Mouse (Mus musculus) layer of hippocampus, postnatal 36 days (tissue): Measurements from ENCODE around the gene Fxr2. TPM values are rescaled to one million over a fixed set of nuclear protein-coding genes. Genes with fewer than 3 reads are reported as not detected.
A peak's percentile ranks its signal among the peaks of the same experiment; 100 is the strongest.

ENCODE experiments used
- DNase-seq, 2 experiments: peaks; one replicate each; pipeline ENCODE4 v3.0.0; 2022
- total RNA-seq, 2 experiments: library from RNA; stranded (reverse); gene quantifications; 2 replicates each; pipeline ENCODE4 v1.2.3; 2021

The Fxr2 gene
- 100 to 1,000 TPM; 147 to 153 TPM for total RNA-seq

DNA sequence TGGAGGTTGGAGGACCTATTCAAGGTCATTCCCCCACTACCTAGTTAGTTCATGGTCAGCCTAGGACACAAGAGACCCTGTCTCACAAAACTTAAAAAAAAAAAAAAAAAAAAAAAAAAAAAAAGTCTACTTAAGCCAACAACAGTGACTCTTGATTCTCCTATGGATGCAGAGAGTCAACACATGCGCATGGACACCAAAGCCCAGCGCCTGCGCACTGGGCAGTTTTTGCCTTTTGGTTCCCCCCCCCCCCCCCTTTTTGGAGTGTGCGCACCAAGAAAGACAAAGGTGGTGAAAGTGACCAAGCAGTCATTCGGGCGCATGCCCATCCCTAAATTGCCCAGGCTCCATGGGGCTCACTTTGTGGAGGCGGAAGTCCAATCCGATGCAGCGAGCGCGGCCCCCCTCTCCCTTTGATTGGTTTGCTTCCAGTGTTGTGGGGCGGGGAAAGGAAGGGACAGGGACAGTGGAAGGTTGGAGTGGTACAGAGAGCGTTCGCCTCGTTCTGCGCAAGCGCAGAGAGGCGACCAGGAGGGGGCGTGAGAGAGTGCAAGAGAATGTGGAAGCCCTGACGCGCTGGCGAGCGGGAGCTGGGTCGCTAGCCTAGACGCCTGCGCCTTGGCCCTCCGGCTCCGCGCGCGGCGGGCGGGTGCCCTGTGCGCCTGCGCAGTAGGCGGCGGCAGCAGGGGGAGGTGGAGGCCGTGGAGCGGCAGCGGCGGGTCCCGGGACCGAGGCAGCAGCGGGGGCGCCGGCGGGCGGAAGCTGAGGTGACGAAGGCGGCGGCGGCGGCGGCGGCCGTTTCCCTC is at the start of gene Fxr2:
Gene Fxr2, plus strand, starts transcription at position 707 of the 806 bp plus-strand sequence.
- DNase-seq, result peak; percentile 100

DNA sequence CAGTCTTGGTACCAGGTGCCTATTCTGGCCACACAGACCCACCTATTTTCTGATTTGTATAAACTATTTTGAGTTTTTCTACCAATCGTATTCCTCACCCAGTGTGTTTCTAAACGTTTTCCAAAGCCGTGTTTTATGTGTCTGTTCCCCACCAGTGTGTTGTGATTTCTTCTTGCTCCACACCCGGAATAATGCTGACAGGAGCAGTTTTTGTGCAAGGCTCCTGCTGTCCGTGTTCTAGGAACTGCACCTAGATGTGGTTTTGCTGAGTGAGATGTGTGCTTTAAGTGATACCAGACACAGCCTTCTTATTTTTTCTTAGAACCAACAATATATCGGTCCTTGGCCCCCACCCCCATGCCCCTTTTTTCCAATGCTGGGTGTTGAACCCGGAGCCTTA is 48.8 kb upstream of the Fxr2 start:
- no peak for DNase-seq

DNA sequence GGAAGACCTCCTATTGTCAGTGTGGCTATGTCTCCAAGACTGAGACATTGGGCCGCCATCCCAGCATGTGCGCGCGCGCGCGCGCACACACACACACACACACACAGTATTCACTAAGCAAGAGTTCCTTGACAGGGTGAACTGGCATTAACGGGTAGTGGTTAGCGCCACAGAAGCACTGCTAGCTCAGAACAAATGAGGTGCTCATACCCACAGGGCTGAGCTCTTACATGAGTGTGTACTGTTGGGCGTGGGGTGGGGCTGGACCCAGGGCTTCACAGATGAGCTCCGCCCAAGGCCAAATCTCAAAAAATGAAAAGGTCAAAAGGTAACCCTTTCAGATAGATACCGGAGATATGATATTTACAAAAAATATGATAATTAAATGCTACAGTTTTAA is 47.9 kb upstream of the Fxr2 start:
- no peak for DNase-seq

DNA sequence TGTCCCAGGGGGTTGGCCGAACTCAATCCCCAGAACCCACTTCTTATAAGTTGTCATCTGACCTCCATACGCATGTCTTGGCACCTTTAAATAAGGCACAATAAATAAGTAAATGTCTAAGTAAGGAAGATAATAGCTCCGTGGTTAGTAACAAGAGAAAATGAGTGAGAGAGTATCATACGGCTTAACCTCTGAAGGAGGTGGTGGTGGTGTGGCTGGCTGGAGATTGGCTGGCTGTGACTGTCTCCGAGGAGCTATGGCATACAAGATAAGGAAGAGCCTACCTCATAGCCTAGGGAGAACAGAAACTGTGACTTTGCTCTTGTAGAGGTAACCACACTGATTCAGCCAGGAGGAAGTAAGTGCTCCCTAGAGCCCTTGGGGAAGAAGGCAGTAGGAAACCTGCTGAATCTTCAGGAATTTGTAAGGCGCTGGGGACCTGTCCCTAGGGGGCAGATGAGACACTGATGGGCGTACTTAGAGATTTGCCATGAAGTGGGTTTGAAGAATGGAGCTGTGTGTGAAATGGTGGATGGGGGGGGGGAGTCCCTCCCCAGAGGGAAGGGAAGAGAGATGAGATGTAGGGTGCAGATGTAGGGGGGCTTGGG is 47.0 kb upstream of the Fxr2 start:
- DNase-seq, result no peak

DNA sequence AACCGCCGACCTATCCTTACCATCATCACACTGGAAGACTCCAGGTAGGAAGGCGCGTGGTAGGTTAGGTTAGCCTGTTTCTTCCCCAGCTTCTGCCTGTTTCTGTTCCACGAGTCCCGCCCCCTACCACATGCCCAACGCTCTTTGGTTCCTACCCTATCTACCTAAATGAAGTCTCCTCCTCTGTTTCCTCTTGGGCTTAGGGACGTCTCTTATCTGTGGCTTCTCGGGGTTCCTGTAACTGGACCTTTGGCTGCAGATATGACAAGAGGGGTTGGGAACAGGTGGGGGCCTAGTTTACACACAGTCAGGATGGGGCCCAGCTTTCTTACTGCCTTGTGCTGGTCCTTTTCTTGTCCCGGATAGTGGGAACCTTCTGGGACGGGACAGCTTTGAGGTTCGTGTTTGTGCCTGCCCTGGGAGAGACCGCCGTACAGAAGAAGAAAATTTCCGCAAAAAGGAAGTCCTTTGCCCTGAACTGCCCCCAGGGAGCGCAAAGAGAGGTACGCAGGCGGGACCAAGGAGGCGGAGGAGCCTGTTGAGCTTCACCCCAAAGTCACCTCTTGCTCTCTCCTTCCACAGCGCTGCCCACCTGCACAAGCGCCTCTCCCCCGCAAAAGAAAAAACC is 43.5 kb upstream of the Fxr2 start:
- no peak for DNase-seq

DNA sequence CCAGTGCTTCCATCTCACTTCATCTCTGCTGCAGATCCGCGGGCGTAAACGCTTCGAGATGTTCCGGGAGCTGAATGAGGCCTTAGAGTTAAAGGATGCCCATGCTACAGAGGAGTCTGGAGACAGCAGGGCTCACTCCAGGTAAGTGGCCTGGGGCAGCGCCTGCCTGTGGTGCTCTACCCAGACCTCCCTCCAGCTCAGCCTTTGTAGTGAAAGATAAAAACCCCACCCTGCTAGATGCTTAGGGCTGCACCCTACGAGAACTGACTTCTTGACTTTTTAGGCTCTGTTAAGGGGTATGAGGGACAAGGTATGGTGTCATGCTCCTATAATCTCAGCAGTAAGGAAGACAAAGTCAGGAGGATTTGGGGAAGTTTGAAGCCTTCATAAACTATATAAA is 42.2 kb upstream of the Fxr2 start:
- DNase-seq, result no peak

DNA sequence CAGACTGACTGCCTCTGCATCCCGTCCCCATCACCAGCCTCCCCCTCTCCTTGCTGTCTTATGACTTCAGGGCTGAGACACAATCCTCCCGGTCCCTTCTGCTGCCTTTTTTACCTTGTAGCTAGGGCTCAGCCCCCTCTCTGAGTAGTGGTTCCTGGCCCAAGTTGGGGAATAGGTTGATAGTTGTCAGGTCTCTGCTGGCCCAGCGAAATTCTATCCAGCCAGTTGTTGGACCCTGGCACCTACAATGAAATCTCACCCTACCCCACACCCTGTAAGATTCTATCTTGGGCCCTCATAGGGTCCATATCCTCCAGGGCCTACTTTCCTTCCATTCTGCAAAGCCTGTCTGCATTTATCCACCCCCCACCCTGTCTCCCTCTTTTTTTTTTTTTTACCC is 41.4 kb upstream of the Fxr2 start:
- DNase-seq, result no peak

DNA sequence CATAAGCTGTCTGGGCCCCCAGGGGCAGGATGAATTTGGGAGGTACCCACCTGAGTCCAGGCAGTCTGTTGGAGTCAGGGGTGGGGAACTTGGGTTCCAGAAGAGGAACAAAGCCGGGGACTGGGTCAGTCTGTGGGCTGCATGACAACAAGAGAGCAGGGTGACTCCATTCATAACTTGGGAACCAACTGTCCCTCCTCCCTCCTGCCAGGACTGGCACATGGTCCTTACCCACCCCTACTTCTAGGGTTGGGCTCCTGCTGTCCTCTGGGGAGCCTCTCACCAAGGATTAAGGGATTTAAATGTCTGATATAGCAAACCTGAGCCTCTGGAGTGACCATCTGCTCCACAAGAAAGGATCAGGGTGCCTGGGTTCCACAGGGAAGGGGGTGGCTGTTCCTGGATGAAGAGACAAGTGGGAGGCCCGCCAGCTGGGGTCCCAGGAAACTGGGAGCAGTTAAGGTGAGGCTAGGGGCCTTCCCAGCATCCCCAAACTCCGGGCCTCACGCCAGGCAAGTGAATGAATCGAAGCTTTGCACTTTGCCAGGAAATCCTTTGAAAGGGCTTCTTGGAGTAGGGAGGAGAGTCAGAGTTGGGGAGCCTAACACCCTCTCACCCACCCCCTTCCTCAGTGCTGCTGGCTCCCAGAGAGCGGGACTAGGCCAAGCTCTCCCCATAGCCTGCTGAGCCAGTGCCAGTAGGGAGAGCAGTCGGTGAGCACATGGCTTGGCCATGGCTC is 40.7 kb upstream of the Fxr2 start:
- DNase-seq, result peak; percentile 72 to 82

DNA sequence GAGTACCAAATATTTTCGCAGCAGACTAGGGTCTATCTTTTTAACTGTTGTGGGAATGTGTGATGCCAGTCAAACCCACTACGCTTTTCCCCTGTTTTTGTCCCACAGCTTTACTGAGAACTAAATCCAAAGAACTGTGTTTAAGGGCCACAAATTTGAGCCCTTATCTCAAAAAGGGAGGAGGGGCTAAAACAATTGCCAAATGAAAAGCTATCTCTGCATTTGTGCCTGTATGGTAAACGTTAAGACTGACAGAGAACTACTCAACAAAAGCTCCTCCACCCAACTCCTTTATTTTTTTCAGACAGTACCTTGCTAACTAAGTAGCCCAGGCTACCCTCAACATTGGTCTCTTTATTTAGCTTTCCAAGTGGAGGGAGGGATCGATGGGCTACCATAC is 40.0 kb upstream of the Fxr2 start:
- DNase-seq, result no peak

DNA sequence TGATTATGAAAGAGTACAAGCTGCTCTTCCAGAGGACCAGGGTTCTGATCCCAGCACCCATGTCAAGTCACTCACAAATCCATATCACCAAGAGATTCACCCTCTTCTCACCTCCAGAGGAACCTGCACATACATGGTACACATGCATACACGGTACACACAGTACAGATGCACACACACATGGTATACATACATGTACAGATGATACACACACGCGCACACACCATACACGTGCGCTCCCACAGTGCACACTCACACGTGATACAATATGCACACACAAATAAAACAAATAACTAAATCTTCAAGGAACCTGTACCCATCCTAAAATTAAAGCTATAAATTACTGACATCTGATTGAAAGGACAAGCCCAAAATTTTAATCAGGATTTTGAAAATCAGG is 37.9 kb upstream of the Fxr2 start:
- DNase-seq, result no peak

DNA sequence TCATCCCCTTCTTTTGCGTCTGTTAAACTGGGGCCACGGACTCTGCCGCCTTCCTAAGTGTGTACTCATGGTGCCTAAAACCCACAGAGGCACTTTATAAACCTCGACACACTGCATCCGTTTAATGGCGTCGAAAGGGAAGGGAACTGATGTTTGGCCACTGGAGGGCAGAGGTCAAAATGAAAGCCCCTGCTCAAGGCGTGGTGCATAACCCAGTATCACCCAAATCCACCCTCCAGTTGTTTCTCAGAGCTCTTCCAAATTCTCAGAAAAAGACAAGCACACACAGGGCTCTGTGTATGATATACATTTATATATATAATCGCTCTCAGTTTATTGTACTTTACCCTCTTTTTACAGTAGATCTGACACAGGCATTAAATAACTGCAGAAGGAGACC is 33.4 kb upstream of the Fxr2 start:
- DNase-seq, result no peak

DNA sequence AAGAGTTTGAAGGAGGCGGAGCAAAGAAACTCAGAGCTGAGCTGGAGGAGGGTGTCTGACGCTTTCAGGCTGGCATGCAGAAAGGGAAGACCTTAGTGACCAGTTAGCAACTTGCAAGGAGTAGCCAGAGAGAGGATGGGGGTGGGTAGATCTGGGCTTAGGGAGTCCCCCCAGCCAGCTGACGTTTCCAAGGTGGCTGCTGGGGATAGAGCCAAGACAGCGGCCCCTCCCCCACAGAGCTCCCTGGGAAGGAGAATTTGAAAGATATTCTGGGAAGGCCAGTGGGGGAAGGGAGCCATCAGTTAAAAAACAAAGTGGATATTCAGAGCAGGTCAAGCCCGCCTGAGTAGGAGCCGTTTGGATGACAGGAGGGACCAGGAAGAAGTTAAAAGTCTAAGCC is 32.7 kb upstream of the Fxr2 start:
- peak; percentile 73 to 75 for DNase-seq

DNA sequence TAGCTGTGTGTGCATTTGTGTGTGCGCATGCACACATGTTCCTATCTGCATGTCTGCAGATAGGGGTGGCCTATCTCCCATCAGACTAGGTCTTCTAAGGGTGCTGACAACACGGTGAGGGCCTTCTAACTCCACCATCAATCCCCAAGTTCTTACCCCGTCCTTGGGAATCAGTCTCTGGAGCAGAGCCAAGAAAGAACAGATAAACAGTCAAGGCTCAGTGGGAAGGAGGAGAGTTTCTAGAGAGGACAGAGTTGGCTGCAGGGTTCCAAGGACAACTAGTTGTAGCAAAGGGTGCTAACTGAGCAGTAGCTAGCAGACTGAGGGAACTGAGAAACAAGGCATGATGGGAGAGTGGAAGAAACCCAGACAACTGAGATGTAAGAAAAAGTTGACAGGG is 31.0 kb upstream of the Fxr2 start:
- no peak for DNase-seq

DNA sequence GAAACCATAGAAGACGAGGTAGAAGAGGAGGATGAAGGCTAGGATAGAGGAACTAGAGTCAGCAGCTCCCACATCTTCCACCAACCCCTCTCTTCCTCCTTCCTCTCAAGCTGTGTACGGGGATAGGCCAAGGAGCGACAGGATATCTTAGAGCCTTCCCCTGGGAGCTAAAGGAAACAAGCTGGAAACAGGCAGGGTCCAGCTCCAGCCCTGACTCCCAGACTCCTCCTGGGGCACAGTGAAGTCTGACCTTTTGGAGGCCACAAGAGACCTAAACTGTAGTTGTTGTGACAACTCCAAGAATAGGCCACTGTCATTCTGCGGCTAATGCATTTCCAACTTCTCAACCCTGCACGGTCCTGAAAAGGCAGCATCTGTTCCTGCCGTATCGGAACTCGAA is 29.3 kb upstream of the Fxr2 start:
- no peak for DNase-seq

DNA sequence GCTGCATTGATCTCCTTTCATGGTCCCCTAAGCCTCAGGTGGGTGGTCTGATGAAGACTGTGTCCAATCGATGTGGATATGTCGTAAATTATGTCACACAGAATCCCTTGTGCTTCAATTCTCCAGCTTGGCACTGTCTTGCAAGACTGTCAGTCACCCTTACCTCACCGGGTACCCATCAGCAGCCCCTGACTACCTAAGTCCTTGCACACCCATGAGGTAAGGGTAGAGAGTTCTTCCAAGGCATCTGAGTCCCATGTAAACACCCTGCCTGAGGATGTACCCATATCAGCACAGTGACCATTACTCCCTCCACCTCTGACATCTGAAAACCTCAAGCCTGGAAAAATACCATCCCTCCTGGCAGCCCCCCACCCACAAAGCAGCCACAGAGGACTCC is 28.4 kb upstream of the Fxr2 start:
- DNase-seq, result no peak

DNA sequence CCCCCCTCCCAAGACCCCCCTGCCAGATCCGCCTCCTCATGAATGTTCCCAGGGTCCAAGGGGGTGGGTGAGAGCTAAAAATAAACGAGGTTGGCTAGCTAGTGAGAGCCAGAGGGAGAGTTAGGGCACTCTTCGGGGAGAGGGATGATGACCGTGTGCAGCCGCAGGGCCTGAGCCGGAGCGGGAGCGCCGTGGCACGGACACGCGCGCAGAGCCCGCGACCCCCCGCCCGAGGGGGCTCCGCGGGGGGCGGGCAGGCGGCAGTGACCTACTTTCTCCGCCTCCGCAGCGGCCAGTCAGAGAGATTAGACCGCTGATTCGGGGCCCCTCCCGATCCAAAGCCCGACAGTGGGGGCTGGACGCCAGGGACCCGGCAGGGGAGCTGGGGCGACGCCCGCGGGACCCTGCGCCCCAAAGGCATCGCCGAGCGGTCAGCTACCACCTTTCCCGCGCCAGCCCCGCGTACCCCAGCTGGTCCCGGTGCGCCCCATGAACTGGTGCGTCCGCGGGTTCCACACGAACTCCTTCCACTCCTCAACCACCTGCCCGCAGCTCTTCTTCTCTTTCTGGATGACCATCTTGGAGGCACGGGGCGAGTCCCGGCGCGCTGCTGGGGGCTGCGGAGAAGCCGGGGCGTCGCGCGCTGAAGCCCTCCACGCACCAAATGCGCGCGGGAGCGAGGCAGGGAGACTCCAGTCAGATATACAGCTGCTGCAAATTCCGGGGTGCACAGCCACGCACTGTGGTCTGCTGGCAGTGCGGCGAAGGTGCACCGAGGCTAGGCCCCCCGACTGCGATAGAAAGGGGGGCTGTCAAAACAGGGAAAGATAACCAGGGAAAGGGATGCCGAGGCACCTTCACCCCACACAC is 27.8 kb upstream of the Fxr2 start:
- DNase-seq, result peak in 1 of 2 experiments; percentile 53

DNA sequence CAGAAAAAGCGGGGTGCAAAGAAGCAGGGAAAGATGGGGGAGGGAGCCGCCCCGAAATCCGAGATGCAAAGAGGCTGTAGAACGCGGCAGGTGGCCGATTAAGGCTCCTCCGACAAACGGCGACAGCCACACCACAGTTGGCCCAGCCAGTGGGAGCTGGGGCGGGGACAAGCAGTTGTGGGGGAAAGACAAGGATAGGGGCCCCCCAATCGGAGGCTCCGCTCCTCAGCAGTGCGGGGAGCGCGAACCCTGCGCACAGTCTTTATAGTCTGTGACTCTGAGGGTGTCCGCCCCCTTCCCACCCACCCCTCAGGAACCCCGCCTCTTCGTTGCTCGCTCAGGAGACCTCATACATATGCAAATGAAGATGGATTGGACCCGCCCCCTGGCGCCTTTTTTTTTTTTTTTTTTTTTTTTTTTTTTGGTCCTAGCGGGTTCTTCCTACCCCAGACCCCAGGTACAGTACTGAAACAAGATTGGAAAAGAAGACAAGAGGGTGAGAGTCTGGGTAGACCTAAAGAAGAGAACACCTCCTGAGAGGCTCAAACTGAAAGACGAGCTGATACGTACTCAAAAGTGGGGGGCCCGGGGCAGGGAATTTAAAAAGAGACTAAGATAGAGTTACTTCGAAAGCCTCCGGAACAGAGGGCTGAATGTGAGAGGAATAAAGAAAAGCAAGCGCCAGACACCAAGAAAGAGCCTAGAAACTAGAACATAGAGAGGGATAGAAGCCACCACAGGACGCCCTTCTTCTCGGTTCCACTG is 26.9 kb upstream of the Fxr2 start, which contains the start of gene Atp1b2:
Gene Atp1b2, minus strand, starts transcription at position 217 of the 765 bp plus-strand sequence.
- peak; percentile 85 for DNase-seq

DNA sequence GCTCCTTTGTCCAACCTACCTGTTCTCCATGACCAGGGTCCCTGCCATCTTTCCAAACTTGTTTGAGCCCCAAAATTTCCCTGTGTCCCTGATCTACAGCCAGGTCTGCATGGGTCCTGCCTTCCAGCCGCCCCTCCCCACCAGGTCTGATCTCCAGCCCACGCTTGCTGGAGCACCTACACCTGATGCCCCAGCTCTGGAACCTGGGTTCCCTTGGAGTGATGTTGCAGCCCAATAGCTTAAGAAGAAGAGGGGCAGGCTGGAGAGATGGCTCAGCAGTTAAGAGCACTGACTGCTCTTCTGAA is 26.3 kb upstream of the Fxr2 start:
- no peak for DNase-seq

DNA sequence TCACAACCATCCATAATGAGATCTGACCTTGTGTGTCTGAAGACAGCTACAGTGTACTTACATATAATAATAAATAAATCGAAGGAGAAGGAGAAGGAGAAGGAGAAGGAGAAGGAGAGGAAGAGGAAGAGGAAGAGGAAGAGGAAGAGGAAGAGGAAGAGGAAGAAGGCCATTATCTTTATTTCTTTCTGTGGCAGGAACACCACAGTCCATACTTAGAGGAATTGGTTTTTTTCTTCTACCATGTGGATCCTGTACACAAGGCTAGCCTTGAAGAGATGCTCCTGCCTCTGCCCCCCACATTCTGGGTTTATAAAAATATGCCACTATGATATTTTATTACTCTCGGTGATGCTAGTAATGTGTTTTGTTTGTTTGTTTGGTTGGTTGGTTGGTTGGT is 26.0 kb upstream of the Fxr2 start:
- no peak for DNase-seq

DNA sequence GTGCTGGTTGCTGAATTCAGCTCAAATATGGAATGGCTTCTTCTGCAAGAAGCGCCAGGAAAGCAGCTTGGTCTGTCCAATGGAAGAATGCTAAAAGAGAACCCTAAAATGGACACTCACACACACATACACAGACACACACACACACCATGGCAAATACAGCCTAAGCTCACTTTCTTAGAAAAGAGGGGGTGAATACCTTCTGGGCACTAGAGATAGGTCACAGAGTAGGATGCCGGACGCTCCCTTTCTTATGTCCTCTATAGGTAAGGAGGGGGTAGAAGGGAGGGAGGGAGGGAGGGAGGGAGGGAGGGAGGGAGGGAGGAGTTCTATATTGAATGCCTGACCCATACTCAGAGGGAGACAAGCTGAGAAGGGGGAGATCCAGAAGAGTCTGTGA is 24.3 kb upstream of the Fxr2 start:
- DNase-seq, result no peak

DNA sequence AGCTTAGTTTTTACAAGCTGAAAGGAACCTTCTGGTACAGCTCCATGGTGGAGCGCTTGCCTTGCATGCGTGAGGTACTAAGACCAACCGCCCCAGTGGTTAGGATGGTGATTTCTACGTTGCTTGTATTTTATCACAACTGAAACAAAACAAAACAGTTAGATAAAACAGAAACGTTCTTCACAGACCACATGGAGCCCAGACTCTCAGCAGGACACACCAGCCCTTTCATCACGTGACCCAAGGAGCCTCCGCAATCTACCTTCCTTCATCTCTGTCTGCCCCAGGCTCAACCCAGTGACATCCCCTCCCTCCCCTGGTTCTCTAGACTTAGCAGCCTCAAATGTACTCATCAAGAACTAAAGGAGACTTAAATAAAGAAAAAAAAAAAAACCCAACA is 23.4 kb upstream of the Fxr2 start:
- no peak for DNase-seq

DNA sequence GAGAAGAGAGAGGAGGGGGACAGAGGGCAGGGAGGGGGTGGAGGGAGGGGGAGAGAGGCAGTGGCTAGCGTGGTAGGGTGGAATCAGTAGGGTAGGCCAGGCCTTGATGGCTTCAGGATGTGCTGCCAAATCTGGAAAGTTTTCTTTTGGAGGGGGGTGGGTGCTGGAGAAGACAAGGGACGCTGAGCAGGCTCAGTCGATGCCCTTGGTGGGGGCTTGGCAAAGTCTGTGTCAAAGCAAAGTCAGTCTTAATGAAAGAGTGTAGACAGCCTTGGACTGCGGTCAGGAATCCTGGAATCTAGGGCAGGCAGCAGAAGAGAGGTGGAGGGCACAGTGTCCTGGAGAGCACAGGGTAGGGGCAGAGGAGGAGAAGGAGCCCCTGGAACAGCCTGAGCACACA is 21.9 kb upstream of the Fxr2 start:
- no peak for DNase-seq
